Mouse (Mus musculus) spleen, postnatal 0 days (tissue): ENCODE data around the gene Dmrtc1c1. TPM values are rescaled to one million over a fixed set of nuclear protein-coding genes. Genes with fewer than 3 reads are reported as not detected.

Source experiments
- polyA plus RNA-seq: library from polyadenylated mRNA; unstranded; fragments of >200 nt; fragmentation: Nextera tagmentation; extraction: Ambion mirVana; gene quantifications from 2 replicates; pipeline ENCODE4 v1.2.1, GENCODE M21; 2015

The Dmrtc1c1 gene
- not detected in 2 replicates for polyA plus RNA-seq

GRCm38 (mm10) chrX:102802663-102803062 is at the start of gene Dmrtc1c1:
Gene Dmrtc1c1 (plus strand): TSS chrX:102802963.

DNA sequence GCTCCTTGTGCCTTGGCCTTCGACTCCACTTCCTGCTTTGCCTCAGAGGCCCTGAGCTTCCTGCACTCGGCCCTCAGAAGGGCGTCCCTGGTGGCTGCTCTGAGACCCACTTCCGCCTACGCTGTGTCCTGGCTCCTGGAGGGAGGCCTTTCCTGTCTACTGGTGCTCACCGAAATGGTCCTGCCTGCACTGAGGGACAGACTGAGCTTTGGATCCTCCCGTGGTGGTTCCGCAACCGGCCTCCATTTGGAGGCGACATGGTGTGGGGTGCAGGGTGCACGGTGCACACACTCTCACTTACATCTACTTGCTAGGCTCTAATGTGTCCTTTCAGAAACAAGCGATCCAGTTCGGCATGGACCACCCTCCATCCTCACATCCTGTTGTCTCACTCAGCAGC is 51.8 kb downstream of the Dmrtc1c1 start, which contains the start of gene Dmrtc1c2:
TSS of gene Dmrtc1c2 (minus strand) at position 101 of the 400 bp plus-strand sequence.

Other genes starting within 250 kb of the Dmrtc1c1 start
- gene Phka1, start 158.7 kb upstream of the Dmrtc1c1 start, polyA plus RNA-seq: 1.3 and 1.6 TPM in 2 replicates
- gene Gm3880, start 116.0 kb upstream of the Dmrtc1c1 start, polyA plus RNA-seq: not detected in 2 replicates
- not detected in 2 replicates for gene Gm9112, start 95.3 kb upstream of the Dmrtc1c1 start, polyA plus RNA-seq
- not detected in 2 replicates for gene Dmrtc1b, start 95.1 kb upstream of the Dmrtc1c1 start, polyA plus RNA-seq
- gene Dmrtc1c2, start 51.7 kb downstream of the Dmrtc1c1 start, polyA plus RNA-seq: not detected in 2 replicates
- gene 1700031F05Rik, start 65.0 kb downstream of the Dmrtc1c1 start, polyA plus RNA-seq: not detected in 2 replicates
- gene Dmrtc1a, start 105.7 kb downstream of the Dmrtc1c1 start, polyA plus RNA-seq: 0.13 and 0.33 TPM in 2 replicates
- not detected in 2 replicates for gene 1700011M02Rik, start 105.9 kb downstream of the Dmrtc1c1 start, polyA plus RNA-seq
- not detected in 2 replicates for gene 1700018G05Rik, start 125.4 kb downstream of the Dmrtc1c1 start, polyA plus RNA-seq